Mouse (Mus musculus): ENCODE measurements at regions not wholly inside any gene's neighbourhood (a gene's known extent, or its start where the extent isn't known, plus 50 kb on each side); places are given as distances from the start of the nearest gene placed in this dataset.
A peak's percentile ranks its signal among the peaks of the same experiment; 100 is the strongest.
"Not testable (repeated sequence)": the region's sequence is repeated elsewhere in the genome, so short reads cannot be mapped to it uniquely, and the experiment has no call there.

- Histone ChIP-seq H3K27me3 (replicated peaks) (no peaks in the 10 kb centered on the region), H3K36me3 (replicated peaks; ENCODE audit: low read length) (peaks cover 2% of the 10 kb centered on the region), H3K4me3 (replicated peaks) (no peak overlapping the region), H3K9me3 (peaks cover 17% of the 10 kb centered on the region), H3K4me1 (peaks cover 26% of the 10 kb centered on the region)
- TF ChIP-seq GATA1 (IDR thresholded peaks at IDR 0.05; ENCODE audit: borderline replicate concordance, low read length): no peak
- no peak for TF ChIP-seq FLI1 (IDR thresholded peaks at IDR 0.05; ENCODE audit: low read length)
Observed at GRCm38 (mm10) chr14:61739453-61739852, 132.2 kb downstream of the Kcnrg start.

- peaks cover 17% of the 10 kb centered on the region for H3K4me1 ChIP-seq
- TF ChIP-seq GATA1 (IDR thresholded peaks at IDR 0.05; ENCODE audit: borderline replicate concordance, low read length) (no peak), FLI1 (IDR thresholded peaks at IDR 0.05; ENCODE audit: low read length) (no peak)
- peaks cover 4% of the 10 kb centered on the region for H3K9me3 ChIP-seq
- no peaks in the 10 kb centered on the region for H3K27me3 ChIP-seq (replicated peaks)
- H3K36me3 ChIP-seq (replicated peaks; ENCODE audit: low read length): no peaks in the 10 kb centered on the region
- peak overlapping the region; percentile 78 for H3K4me3 ChIP-seq (replicated peaks)
Observed at GRCm38 (mm10) chr14:61743855-61744408, 136.7 kb downstream of the Kcnrg start.

GRCm38 (mm10) chr14:61753421-61753820 lies 146.2 kb downstream of the Kcnrg start:
- Histone ChIP-seq H3K4me1 (no peaks in the 10 kb centered on the region), H3K27me3 (replicated peaks) (no peaks in the 10 kb centered on the region)

GRCm38 (mm10) chr14:61756651-61757050 lies 149.4 kb downstream of the Kcnrg start:
- no peaks in the 10 kb centered on the region for H3K9me3 ChIP-seq
- no peak overlapping the region for H3K4me3 ChIP-seq (replicated peaks)
- TF ChIP-seq GATA1 (IDR thresholded peaks at IDR 0.05; ENCODE audit: borderline replicate concordance, low read length) (no peak), FLI1 (IDR thresholded peaks at IDR 0.05; ENCODE audit: low read length) (no peak)
- H3K4me1 ChIP-seq: no peaks in the 10 kb centered on the region
- H3K36me3 ChIP-seq (replicated peaks; ENCODE audit: low read length): no peaks in the 10 kb centered on the region
- H3K27me3 ChIP-seq (replicated peaks): no peaks in the 10 kb centered on the region

More at GRCm38 (mm10) chr14:61753421-61753820, 146.2 kb downstream of the Kcnrg start:
- H3K4me3 ChIP-seq (replicated peaks): no peak overlapping the region
- TF ChIP-seq GATA1 (IDR thresholded peaks at IDR 0.05; ENCODE audit: borderline replicate concordance, low read length) (no peak), FLI1 (IDR thresholded peaks at IDR 0.05; ENCODE audit: low read length) (no peak)
- no peaks in the 10 kb centered on the region for H3K9me3 ChIP-seq
- H3K36me3 ChIP-seq (replicated peaks; ENCODE audit: low read length): no peaks in the 10 kb centered on the region

GRCm38 (mm10) chr14:61757086-61757822 lies 150.0 kb downstream of the Kcnrg start:
- TF ChIP-seq FLI1 (IDR thresholded peaks at IDR 0.05; ENCODE audit: low read length): no peak
- no peak for TF ChIP-seq GATA1 (IDR thresholded peaks at IDR 0.05; ENCODE audit: borderline replicate concordance, low read length)
- Histone ChIP-seq H3K27me3 (replicated peaks) (no peaks in the 10 kb centered on the region), H3K4me3 (replicated peaks) (no peak overlapping the region), H3K4me1 (no peaks in the 10 kb centered on the region), H3K36me3 (replicated peaks; ENCODE audit: low read length) (no peaks in the 10 kb centered on the region), H3K9me3 (no peaks in the 10 kb centered on the region)

- Histone ChIP-seq H3K36me3 (replicated peaks; ENCODE audit: low read length) (no peaks in the 10 kb centered on the region), H3K4me3 (replicated peaks) (no peak overlapping the region)
- TF ChIP-seq GATA1 (IDR thresholded peaks at IDR 0.05; ENCODE audit: borderline replicate concordance, low read length): no peak
- TF ChIP-seq FLI1 (IDR thresholded peaks at IDR 0.05; ENCODE audit: low read length): no peak
Observed at GRCm38 (mm10) chr14:61757823-61758175, 150.5 kb downstream of the Kcnrg start.

GRCm38 (mm10) chr14:61758586-61758985 lies 151.3 kb downstream of the Kcnrg start:
- TF ChIP-seq FLI1 (IDR thresholded peaks at IDR 0.05; ENCODE audit: low read length) (no peak), GATA1 (IDR thresholded peaks at IDR 0.05; ENCODE audit: borderline replicate concordance, low read length) (no peak)
- no peaks in the 10 kb centered on the region for H3K9me3 ChIP-seq
- no peaks in the 10 kb centered on the region for H3K27me3 ChIP-seq (replicated peaks)
- H3K36me3 ChIP-seq (replicated peaks; ENCODE audit: low read length): no peaks in the 10 kb centered on the region
- H3K4me3 ChIP-seq (replicated peaks): no peak overlapping the region
- H3K4me1 ChIP-seq: no peaks in the 10 kb centered on the region

More at GRCm38 (mm10) chr14:61757823-61758175, 150.5 kb downstream of the Kcnrg start:
- Histone ChIP-seq H3K4me1 (no peaks in the 10 kb centered on the region), H3K9me3 (no peaks in the 10 kb centered on the region), H3K27me3 (replicated peaks) (no peaks in the 10 kb centered on the region)

GRCm38 (mm10) chr14:61760176-61760575 lies 152.9 kb downstream of the Kcnrg start:
- H3K27me3 ChIP-seq (replicated peaks); H3K4me1 ChIP-seq; H3K4me3 ChIP-seq (replicated peaks); H3K36me3 ChIP-seq (replicated peaks; ENCODE audit: low read length); H3K9me3 ChIP-seq: not testable (repeated sequence)

GRCm38 (mm10) chr14:61762076-61762475 lies 154.8 kb downstream of the Kcnrg start:
- TF ChIP-seq FLI1 (IDR thresholded peaks at IDR 0.05; ENCODE audit: low read length) (no peak), GATA1 (IDR thresholded peaks at IDR 0.05; ENCODE audit: borderline replicate concordance, low read length) (no peak)
- Histone ChIP-seq H3K36me3 (replicated peaks; ENCODE audit: low read length) (no peaks in the 10 kb centered on the region), H3K9me3 (peaks cover 6% of the 10 kb centered on the region), H3K4me1 (no peaks in the 10 kb centered on the region), H3K4me3 (replicated peaks) (no peak overlapping the region), H3K27me3 (replicated peaks) (peaks cover 6% of the 10 kb centered on the region)

- no peaks in the 10 kb centered on the region for H3K9me3 ChIP-seq
- peaks cover 4% of the 10 kb centered on the region for H3K27me3 ChIP-seq (replicated peaks)
- H3K4me3 ChIP-seq (replicated peaks): no peak overlapping the region
- H3K36me3 ChIP-seq (replicated peaks; ENCODE audit: low read length): no peaks in the 10 kb centered on the region
- no peak for TF ChIP-seq GATA1 (IDR thresholded peaks at IDR 0.05; ENCODE audit: borderline replicate concordance, low read length)
- TF ChIP-seq FLI1 (IDR thresholded peaks at IDR 0.05; ENCODE audit: low read length): no peak
- no peaks in the 10 kb centered on the region for H3K4me1 ChIP-seq
Observed at GRCm38 (mm10) chr14:61769881-61770280, 162.6 kb downstream of the Kcnrg start.

Data from megakaryocyte, embryonic 14.5 days (primary cell).